Mouse (Mus musculus): Measurements from ENCODE around the gene Gm21970. TPM values are rescaled to one million over a fixed set of nuclear protein-coding genes. Genes with fewer than 3 reads are reported as not detected.

The Gm21970 gene
- total RNA-seq (2021) = not detected in 2 replicates
- long read RNA-seq = 0 reads

DNA sequence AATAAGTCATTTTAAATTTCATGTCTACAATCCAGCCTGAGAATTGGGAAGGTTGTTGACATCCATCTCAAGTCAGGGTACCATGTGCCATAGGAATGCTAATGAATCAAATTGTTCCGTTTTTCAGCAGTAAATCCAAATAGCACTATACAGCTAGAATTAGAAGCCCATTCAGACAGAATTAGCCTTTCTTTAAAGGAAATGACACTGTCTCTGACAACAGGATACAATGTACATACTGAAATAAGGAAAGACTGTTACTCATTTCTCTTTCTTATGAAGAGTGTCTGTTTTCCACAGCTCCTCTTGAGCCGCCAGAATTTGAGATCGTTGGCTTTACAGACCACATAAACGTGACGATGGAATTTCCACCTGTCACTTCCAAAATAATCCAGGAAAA is at the start of gene Gm21970:
Gm21970 (plus strand) TSS at position 301 of the 400 bp plus-strand sequence.
- no peak for DNase-seq

DNA sequence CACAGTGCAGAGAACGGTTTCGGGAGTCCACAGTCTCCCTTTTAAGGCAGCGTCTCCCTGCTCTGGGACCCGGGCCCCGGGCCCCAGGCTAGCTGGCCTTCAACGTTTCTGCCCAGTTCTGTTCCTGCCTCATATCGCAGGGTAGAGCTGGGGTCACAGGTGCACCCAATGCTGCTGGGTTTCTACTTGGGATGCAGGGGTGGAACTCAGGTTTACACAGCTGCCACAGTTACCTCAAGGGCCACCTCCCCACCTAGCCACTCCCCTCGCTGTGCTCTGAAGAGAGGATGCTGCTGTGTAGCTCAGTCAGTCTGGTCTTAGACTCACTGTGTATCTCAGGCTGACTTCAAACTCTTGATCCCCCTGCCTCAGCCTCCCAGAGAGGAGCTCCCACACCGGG is 45.0 kb upstream of the Gm21970 start:
- no peak for DNase-seq

DNA sequence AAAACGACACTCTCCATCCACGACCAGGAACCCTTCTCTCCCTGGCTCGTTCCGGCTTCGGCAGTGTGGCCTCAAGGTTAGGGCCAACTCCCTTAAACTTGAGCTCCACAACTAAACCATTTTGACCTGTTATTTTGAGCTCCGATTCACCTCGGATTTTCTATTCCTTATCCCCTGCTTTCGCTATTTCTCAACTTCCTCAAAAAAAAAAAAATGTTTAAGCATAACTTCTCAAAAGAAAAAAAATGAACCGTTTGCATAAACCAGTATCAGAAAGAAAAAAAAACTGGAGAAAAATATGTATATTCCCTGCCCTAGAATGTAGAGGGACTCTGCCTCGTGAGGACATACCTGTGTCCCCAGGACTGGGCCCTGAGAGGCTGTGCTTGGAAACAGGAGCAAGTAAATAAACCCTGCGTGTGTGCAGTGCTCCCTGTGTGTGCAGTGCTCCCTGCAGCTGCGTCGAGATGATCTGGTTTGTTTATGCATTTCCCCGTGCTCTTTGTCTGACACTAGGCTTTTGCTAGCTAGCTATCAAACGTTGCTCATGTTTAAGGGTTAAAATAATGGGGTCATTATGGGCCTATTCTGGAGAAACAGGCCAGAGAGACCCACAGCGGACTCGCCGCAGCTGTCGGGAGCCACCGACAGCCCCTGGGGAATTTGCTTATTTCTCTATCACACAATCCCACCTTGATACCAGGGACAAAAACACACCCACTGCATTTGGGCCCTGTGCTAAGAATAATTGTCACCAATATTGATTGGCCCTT is 43.8 kb upstream of the Gm21970 start:
- DNase-seq = no peak

DNA sequence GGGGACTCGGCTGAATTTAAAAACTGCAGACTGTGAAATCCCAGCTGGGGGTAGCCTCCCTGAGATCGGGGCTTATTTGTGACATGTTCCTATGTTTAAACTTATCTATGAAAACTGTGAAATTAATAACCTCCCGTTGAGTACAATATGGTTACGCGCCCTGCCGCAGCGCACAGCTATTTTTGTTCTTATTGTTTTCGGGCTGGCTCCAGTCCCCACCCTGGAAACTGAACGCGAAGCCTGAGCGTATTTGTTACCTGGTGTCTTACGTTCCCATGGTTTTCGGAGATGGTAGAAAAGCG is 43.3 kb upstream of the Gm21970 start:
- no peak for DNase-seq

DNA sequence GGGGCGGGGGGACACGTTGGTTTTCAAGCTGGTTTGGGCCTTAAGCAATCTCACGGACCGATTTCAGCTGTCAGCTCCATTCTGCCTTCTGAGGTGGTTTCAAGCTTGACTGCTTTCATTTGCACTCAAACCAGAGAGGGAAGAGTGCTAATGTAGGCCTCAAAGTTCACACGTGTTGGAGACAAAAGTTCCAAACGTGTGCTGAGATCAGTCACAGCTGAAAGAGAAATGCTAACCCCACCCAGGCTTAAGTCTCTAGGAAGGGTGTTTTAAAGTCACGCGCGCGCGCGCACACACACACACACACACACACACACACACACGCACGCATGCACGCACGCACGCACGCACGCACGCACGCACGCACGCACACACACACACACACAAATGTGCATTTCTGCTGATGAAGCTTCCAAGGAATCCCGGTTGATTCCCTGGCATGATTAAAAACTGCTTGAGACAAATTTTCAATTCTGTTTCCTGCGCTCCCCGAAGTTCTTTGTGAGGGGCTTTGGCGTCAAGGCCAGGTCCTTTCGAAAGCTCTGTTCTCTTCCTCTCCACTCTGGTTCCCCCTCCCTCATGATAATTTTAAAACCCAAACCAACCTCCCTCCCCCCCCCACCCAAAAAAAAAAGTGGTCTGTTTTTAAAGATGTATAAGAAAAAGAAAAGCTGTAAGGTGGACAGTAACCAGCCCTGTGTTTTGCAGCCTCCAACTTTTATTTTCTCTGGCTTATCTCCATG is 42.8 kb upstream of the Gm21970 start:
- DNase-seq = no peak

DNA sequence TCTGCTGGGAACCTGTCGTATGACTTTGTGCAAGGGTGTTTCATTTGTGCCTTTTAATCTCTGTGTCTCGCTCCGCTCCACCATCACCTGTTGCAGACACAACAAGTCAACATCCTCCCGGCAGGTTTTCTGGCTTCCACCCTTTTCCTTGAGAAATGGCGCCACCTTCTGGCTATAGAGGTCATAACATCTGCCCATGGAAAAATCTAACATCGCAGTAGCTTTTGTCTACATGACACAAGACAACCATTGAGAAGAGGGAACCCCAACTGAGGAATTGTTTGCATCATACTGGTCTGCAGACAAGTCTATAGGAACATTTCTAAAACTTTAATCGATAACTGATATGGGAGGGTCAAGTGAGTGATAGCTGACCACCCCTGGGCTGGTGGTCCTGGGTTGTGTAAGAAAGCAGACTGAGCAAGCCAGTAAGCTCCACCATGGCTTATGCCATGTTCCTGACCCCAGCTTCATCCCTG is 39.4 kb upstream of the Gm21970 start:
- peak; percentile 61 for DNase-seq

DNA sequence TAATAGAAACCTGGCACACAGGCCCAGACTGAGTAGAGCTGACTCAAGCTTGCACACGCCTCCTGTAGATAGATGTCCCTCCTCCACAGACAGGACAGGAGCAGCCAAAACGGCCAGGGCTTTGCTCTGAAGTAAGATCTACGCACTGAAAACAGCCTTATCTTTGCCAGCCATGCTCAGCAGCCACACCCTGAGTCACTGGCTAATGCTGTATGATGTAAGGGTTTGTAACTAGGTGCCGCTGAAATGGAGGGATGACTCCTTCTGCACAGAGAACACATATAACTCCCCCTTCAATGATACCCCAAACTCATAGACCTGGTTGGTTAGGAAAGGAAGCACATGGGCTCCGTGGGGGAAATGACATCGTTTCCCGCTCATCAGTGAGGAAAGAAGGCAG is 38.8 kb upstream of the Gm21970 start:
- DNase-seq = peak; percentile 32

DNA sequence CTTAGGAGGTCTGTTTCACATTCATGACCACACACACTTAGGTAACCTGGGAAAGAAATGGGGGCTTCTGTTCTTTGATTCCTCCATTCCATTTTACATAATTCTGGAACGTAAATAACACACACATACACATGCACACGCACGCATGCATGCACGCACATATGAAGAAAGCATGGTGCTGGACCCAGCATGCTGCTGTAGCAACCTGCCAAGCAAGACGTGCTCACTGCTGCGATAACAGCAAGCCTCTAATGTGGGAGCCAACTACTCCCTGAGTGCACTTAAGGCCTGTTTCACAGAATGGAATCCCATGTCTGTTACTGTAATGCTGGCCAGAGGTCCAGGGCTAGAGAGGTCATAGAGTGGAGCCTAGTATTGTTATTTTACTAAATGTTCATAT is 38.3 kb upstream of the Gm21970 start:
- no peak for DNase-seq

DNA sequence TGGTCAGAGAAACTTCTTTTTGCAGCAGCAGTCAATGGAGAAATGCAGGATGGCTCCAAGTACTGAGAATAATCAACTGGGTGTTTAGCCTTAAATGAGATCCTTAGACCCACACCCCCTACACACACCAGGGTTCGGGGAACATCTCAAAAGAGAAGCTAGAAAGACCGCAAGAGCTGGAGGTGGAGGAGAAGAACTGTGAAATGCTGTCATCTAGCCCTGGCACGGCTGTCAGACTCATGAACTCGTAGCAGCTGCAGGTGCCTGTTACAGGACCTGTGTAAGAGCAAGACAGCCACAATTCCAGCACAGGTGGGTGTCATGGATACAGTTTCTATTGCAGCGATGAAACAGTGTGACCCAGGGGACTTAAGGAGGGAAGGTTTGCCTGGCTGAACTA is 37.9 kb upstream of the Gm21970 start:
- DNase-seq = no peak

DNA sequence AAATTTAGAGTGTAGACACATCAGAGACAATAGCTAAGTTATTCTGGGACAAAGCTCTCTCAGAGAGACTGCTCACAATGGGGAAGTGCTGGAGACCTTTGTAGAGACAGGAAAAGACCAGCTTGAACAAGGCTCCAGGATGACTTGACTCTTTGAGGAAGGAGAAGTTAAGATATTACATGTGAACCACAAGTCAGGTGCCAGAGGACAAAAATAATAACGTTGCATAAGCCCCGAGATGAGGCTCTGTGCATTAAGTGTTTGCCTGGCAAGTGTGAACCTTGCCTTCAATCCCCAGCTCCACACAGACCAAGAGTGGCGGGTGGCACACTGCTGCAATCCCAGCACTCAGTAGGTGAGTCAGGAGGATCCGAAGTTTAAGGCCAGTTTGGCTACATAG is 36.9 kb upstream of the Gm21970 start:
- no peak for DNase-seq

DNA sequence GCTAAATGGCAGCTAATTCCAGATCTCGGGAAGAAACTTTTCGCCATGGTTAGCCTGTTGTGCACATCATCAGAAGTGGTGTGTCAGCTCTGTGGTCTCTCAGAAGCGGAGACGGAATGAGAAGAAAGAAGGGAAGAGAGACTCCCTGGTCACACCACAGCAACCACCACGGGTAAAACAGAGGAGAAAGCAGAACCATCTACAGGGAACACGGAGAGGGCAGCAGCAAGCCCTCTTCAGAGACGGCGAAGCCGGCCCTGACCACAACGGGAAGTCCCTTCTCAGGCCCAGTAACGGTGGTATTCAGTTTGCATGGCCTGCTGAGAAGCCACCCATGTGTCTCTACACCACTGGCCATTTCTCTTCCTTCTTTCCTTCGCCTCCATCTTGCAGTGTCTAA is 36.4 kb upstream of the Gm21970 start:
- DNase-seq = no peak

DNA sequence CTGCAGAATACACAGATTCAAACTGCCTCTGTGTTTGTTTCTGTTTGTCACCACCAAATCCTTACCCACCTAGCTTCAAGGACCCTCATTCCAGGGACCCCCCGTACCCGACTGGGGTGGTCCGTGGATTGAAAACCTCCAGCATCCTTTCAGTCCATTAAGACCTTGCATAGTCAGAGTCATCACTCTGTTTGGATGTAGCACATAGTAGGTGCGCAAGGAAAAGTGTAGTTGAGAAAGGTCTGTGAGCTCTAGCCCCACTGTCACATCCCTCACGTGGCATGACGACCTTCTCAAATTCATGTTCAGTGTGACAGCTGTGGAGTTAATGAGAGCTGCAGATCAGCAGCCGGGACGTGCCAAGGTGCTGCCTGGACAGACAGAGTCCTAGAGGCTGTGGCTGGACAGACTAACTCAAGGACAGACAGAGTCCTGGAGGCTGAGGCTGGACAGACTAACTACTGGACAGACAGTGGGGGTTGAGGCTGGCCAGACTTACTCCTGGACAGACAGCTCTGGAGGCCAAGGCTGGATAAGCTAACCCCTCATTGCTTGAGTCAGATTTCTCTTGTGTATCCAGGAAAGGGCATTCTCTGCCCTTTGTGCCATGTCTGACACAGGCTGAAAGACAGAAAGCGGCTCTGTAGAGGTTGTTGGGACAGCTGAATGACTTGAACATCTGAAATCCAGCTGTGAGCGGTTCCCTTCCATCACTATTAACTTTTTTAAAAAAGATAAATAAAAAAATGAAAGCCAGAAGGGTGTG is 34.6 kb upstream of the Gm21970 start:
- DNase-seq = peak; percentile 34

DNA sequence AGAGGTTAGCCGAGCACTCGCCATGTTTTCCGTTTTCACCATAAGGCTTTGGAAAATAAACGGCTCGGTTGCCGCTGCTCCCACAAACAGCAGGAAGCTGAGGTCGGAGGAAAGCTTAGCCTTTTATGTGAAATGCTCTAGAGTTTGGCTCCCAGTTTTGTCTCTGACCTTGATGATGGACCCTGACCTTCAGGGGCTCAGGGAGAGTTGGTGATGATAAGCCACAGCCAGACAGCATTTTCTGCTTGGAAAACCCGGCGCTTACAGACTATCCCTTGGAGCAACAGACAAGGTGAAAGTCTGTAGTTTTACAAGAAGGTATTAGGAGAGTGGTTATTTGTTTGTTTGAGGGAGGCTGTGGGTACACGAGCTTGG is 34.0 kb upstream of the Gm21970 start:
- peak; percentile 41 for DNase-seq

DNA sequence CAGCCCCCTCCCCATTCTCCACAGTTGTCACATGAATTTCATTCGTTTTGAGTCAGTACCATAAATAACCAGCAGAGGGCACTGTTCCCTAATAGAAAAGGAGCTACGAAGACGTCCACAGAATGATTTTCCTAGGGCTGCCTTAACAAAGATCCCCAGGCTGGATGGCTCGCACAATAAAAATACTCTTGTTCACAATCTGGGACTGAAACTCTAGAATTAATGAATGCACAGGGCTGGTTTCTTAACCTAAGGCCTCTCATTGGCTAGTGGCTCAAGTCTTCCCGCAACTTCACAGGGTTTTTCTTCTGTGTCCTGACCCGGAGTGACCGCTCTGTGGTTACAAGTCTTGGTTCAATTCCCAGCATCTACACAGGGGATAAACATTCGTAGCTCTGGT is 33.0 kb upstream of the Gm21970 start:
- no peak for DNase-seq

DNA sequence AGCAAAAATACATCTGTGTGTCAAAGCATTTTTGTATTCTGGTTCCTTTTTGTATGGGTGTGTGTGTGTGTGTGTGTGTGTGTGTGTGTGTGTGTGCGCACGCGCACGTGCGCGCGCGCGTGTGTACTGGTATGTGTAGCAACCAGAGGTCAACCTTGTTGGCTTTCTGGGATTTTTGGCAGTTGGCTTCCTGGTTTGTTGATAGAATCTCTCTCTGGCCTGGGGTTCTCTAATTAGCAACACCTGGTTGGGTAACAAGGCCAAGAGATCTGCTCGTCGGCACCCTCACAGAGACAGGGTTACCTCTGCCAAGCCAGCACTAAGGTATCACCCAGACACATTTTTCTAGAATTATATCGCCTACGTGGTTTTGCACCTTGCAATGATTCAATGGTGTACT is 32.0 kb upstream of the Gm21970 start:
- no peak for DNase-seq

DNA sequence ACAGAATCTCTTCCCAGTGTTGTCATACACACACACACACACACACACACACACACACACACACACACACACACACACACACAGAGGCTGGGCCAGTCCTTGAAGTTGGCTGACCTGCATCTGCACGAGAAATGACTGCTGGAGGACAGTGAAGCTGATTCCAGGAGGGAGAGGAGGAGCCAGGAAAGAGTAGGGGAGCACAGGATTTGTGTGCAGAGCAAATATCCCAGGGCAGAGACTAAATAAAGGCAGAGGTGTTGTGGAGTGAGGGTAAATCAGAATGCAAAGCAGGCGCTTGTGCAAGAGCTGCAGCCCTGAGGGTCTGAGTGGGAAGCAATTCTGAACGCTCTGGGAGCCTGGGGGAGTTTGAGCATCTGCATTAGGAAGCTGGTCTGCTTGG is 31.4 kb upstream of the Gm21970 start:
- DNase-seq = no peak

DNA sequence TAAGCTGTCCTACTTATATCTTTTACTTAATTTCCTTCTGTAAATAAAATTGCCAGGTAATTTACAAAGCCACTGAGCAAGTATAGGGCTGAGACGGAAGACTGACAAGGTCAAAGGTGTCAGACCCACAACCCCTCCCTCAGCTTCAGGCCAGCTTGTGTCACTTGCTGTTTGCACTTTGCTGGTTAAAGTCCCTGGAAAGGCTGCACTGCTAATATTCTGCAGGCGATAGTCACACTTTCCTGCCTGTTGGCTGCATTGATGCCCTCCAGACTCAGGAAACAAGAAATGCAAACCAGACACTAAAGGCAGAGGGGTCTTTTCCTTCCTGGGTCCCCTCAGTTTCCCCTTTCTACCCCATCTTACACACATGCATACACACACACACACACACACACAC is 29.5 kb upstream of the Gm21970 start:
- DNase-seq = no peak

DNA sequence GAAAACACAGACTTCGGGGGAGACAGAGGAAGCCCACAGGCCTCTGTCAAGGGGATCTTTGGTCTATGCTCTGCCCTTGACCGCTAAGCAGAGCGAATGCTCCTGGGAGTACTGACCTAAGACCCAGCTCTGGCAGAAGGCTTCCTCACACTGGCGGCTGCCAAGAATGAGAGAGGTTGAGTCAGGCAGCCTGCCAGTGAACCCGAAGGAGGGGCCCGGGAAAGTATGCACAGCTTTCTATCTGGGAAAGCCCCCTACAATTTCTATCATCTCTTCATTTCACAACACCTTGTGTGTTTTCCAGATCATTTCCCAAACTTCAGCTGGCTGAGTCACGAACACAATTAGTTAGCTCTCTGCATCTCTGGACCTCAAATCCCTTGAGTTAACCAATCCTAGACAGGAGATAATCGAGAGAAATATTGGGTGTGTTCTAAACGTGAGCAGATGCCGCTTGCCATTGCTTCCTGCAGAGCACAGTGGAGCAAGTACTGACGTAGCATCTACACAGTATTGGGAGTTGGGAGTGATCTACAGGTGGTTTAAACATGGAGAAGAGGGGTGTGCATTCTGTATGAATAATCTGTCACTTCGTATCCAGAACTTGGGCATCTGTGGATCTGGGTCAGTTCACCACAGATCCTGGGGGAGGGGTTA is 28.8 kb upstream of the Gm21970 start:
- DNase-seq = peak; percentile 69

DNA sequence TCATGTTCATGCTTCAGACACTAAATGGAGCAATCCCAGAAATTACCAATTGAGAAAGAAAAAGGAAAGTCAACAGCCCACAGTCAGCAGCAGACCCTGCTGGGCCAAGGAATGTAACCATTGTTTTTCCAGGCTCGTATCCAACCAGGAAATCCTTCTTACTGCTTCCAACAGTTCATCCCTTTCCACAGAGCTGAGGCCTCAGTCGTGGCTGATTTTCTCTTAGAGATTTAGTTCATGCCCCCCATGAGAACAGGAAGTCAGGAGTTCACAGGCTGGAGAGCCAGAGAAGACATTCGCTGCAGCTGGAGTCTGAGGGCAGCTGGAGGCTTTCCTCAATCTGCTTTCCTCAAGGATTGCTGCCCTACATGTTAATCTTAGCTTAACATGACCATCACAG is 28.0 kb upstream of the Gm21970 start:
- DNase-seq = no peak

DNA sequence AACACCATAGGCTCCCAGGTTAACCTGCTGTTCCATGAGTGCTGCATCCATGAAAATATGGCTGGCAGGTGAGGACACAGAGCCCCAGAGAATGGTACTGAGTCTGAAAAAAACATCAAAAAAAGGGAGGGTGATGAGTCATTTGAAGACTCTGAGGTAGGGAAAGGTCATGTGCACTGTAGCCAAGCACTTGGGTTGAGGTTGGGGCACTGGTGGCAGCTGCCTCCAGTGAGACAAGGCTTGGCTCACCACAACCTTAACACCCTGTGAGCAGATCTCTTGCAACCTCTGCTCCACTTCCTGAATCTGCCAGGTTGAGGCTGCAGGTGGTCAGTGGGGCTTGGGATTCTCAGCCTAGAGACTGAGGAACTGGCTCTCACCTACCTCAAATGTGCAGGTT is 25.0 kb upstream of the Gm21970 start:
- no peak for DNase-seq

DNA sequence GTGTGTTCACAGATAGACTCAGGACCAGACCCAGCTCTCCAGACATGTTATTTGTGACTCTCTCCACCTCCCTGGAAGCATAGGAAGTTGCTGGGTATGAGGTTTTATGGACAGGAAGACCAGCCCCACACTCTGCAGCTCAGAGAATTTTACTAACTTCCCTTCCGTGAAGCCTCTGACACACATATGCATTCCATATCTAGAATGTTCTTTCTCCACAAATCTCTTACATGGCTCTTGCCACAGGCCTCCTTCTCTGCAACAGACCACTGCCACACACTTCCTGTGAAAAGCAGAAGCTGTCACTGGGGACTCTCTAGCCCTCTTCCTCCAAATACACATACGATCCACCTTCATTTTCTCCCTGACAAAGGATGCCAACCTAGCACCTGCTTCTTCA is 24.5 kb upstream of the Gm21970 start:
- DNase-seq = no peak

DNA sequence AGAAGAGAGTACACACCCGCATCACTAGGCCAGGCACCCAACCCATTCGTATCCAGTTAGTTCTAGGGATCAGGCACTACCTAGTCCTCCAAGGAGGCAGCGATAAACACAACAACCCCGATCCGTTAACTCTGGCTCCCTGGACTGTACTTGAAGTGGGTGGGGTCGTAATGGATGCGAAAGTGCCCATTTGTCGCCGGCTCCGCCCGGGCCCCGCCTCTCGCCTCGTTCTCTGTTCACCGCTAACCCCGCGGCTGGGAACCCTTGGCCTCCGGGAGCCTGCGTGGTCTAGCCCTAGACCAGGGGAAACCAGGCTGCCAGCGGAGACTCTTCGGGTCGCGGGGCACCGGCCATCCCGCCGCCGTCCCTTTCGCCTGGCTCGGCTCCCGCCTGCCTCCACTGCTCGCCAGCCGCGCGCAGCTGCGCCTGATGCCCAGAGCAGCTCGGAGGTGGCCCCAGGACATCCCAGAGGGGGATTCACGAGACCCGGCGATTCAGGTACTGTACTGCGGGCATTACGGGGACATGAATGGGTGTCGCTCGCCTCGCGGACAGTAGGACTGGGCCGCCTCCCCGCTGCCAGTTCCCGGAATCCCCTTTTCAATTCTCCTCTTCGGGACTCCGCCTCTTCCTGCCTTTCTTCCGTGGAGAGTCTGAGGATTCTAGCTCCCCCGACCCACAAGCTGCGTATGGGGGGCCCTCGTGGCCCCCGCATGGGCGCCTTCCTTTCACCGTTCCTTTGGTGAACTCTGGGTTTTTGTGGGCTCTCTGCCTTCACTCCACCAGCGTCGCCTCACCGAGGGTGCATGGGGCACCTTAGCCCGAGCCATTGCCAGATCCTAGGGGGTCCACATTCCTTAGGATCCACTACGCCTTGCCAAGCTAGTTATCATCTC is 18.7 kb upstream of the Gm21970 start, which contains the start of gene Ifnar2:
Ifnar2 (plus strand) TSS at position 207 of the 896 bp plus-strand sequence.
- peak; percentile 88 for DNase-seq

All from adrenal gland, postnatal 25 days (tissue).